Mouse (Mus musculus) neural tube, embryonic 13.5 days (tissue): ENCODE measurements at regions not wholly inside any gene's neighbourhood (a gene's known extent, or its start where the extent isn't known, plus 50 kb on each side); places are given as distances from the start of the nearest gene placed in this dataset.

Experiments
- ATAC-seq: fragments of 200-750 bp; cut with Nextera tagmentation; 2 replicates; pipeline ENCODE4 v1.8.0; 2017; ENCODE audit warnings: low read depth, mild to moderate bottlenecking, moderate TSS enrichment, moderate library complexity
- H3K27ac ChIP-seq: fragments of 300-500 bp; sonication (generic); replicated peaks from 2 replicates; pipeline ENCODE4 v1.5.1; 2015; ENCODE audit warnings: moderate library complexity, mild to moderate bottlenecking, inconsistent platforms
- H3K27me3 ChIP-seq: fragments of 300-500 bp; sonication (generic); 2 replicates; pipeline ENCODE4 v1.6.1; 2015; ENCODE audit warnings: mild to moderate bottlenecking, inconsistent platforms
- H3K36me3 ChIP-seq: fragments of 300-500 bp; sonication (generic); 2 replicates; pipeline ENCODE4 v1.6.1; 2015; ENCODE audit warnings: mild to moderate bottlenecking, inconsistent platforms
- H3K4me1 ChIP-seq: fragments of 300-500 bp; sonication (generic); replicated peaks from 2 replicates; pipeline ENCODE4 v1.6.1; 2015; ENCODE audit warnings: inconsistent platforms
- H3K4me2 ChIP-seq: fragments of 300-500 bp; sonication (generic); 2 replicates; pipeline ENCODE4 v1.6.1; 2015; ENCODE audit warnings: inconsistent platforms, mild to moderate bottlenecking, moderate library complexity
- H3K4me3 ChIP-seq: fragments of 300-500 bp; sonication (generic); 2 replicates; pipeline ENCODE4 v1.5.1; 2015; ENCODE audit warnings: mild to moderate bottlenecking, inconsistent platforms
- H3K9ac ChIP-seq: fragments of 300-500 bp; sonication (generic); 2 replicates; pipeline ENCODE4 v1.6.1; 2015; ENCODE audit warnings: moderate library complexity, mild to moderate bottlenecking, inconsistent platforms
- H3K9me3 ChIP-seq: fragments of 300-500 bp; sonication (generic); 2 replicates; pipeline ENCODE4 v1.6.1; 2016; ENCODE audit warnings: inconsistent platforms
- WGBS: fragments of 180-500 bp; shearing (Covaris S2); methylation state at CpG from one replicate; pipeline ENCODE4 v1.1.7; 2015; 5-methylcytosine and 5-hydroxymethylcytosine counted together

DNA sequence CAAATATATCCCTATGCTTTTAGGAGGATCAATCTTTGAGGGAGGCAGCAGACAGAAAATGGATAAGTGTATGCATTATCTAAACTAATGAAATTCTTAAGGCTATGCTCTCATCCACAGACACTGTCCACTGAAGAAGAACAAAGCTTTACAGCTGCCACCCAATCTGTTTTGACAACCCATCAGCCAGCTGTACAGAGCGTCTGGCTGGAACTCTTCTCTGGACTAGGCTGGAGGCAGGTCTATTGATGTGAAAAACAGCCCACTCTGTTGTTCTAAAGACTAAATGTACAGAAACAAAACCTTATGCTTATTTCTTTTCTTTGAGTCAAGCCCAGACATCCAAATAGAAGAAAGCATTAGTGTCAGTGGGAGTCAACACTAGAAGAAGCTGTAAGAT is 58.7 kb upstream of the Col1a2 start:
- ATAC-seq, result no peak
- Histone ChIP-seq H3K27me3 (no peaks in the 10 kb centered on the region), H3K4me3 (no peak overlapping the region), H3K9me3 (no peaks in the 10 kb centered on the region), H3K9ac (no peak overlapping the region), H3K4me2 (no peak overlapping the region), H3K36me3 (no peaks in the 10 kb centered on the region), H3K4me1 (no peaks in the 10 kb centered on the region), H3K27ac (no peak overlapping the region)
- WGBS, result 47% methylated on average over 1 of the region's 1 CpGs

DNA sequence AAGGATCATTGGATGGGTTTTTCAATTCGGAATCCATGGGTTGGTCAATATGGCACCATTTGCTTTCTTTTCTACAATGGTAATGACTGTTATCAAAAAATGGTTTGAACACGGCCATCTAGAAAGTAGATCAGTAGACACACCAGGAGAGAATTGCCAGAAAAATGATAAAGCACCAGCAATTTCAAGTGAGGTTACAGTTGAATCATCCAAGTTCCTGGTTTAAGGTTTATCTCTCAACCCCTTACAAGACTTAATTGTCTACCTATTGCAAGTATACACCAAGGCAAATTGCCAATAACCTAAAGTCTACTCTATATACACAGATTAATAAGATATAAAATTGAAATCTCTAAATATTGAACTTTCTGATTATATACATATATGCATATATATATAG is 53.4 kb upstream of the Col1a2 start:
- Histone ChIP-seq H3K4me1 (peaks cover 11% of the 10 kb centered on the region), H3K36me3 (no peaks in the 10 kb centered on the region), H3K27me3 (no peaks in the 10 kb centered on the region), H3K4me3 (no peak overlapping the region), H3K9me3 (no peaks in the 10 kb centered on the region), H3K4me2 (no peak overlapping the region), H3K27ac (no peak overlapping the region), H3K9ac (no peak overlapping the region)
- ATAC-seq, result no peak
- 94% methylated on average over 2 of the region's 2 CpGs for WGBS
